Mouse (Mus musculus) ES-Bruce4 (cell line): ENCODE data around the gene Defb22. TPM values are rescaled to one million over a fixed set of nuclear protein-coding genes. Genes with fewer than 3 reads are reported as not detected.

Experiments used
- H3K27ac ChIP-seq: 2 replicates; pipeline ENCODE4 v1.5.1; 2012; ENCODE audit warnings: low read length, inconsistent platforms; ENCODE audit not compliant: insufficient read depth
- H3K27me3 ChIP-seq: 2 replicates; pipeline ENCODE4 v1.6.1; 2012; ENCODE audit warnings: mild to moderate bottlenecking, low read length, inconsistent platforms; ENCODE audit not compliant: control insufficient read depth, poor library complexity, insufficient read depth, severe bottlenecking
- H3K36me3 ChIP-seq: 2 replicates; pipeline ENCODE4 v1.6.1; 2012; ENCODE audit warnings: inconsistent platforms, mild to moderate bottlenecking, low read length, moderate library complexity; ENCODE audit not compliant: control insufficient read depth, poor library complexity, insufficient read depth, severe bottlenecking
- H3K4me1 ChIP-seq: one replicate; pipeline ENCODE4 v1.8.1; 2011; ENCODE audit warnings: low read length; ENCODE audit not compliant: control insufficient read depth, insufficient read depth
- H3K4me3 ChIP-seq: 2 replicates; pipeline ENCODE4 v1.5.1; 2011; ENCODE audit warnings: low read depth, mild to moderate bottlenecking, low read length
- H3K9ac ChIP-seq: 2 replicates; pipeline ENCODE4 v1.6.1; 2012; ENCODE audit warnings: low read depth, mild to moderate bottlenecking, inconsistent platforms; ENCODE audit not compliant: poor library complexity, severe bottlenecking
- H3K9me3 ChIP-seq: replicated peaks from 2 replicates; pipeline ENCODE4 v1.6.1; 2012; ENCODE audit warnings: mild to moderate bottlenecking, low read length, inconsistent platforms; ENCODE audit not compliant: control insufficient read depth, poor library complexity, insufficient read depth, severe bottlenecking
- CTCF ChIP-seq: IDR thresholded peaks from one replicate; pipeline ENCODE4 v1.8.1; 2011; ENCODE audit warnings: low read depth, low read length
- EP300 ChIP-seq: IDR thresholded peaks from 2 replicates; pipeline ENCODE4 v1.6.1; 2011; ENCODE audit warnings: low read depth, low read length; ENCODE audit not compliant: insufficient read depth
- POLR2A ChIP-seq: IDR thresholded peaks from one replicate; pipeline ENCODE4 v1.8.1; 2011; ENCODE audit warnings: low read length; ENCODE audit not compliant: insufficient read depth
- polyA plus RNA-seq: library from polyadenylated mRNA; stranded (reverse); fragments of >200 nt; gene quantifications from 2 replicates; pipeline ENCODE4 v1.2.4, GENCODE M21; 2011; ENCODE audit warnings: low read depth; ENCODE audit not compliant: missing spikeins, insufficient read depth, insufficient read length

Defb22 gene
- polyA plus RNA-seq, 1 experiment, result not detected

- peak; percentile 88 for TF ChIP-seq CTCF
- TF ChIP-seq EP300, result no peak
- Histone ChIP-seq H3K9me3 (no peaks in the 10 kb centered on the region), H3K4me3 (peak overlapping the region; percentile 58), H3K27me3 (no peaks in the 10 kb centered on the region), H3K9ac (no peak overlapping the region), H3K27ac (no peak overlapping the region), H3K36me3 (no peaks in the 10 kb centered on the region), H3K4me1 (no peaks in the 10 kb centered on the region)
Observed at GRCm38 (mm10) chr2:152436983-152437860, 52.7 kb downstream of the Defb22 start.

DNA sequence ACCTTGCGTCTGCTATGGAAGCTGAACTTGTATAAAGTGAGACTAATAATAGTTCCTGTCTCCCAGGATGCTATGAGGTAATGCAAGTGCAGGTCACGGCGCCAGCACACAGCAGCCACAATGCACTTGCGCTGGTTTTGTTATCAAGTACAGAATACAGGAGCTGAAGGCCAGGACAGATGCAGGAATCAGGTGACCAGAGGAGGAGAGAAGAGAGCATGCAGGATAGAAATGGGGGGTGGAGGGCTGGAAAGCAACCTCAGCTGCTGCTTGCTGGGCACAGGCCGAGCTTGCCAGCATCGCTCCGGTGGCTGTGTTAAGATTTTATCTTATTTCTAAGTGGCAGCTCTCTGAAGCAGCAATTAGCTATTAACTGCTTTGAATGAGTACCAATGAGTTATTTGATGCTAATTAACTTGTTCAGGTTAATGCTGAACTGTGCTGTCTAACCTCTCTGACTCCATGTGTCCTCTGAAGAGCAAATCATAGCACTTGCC, 53.5 kb downstream of the Defb22 start:
- Histone ChIP-seq H3K4me1 (no peaks in the 10 kb centered on the region), H3K4me3 (no peak overlapping the region), H3K9ac (no peak overlapping the region), H3K36me3 (no peaks in the 10 kb centered on the region), H3K27ac (no peak overlapping the region), H3K27me3 (no peaks in the 10 kb centered on the region), H3K9me3 (no peaks in the 10 kb centered on the region)
- TF ChIP-seq POLR2A (no peak), CTCF (no peak), EP300 (no peak)

Other genes starting within 250 kb of the Defb22 start
- gene Tbc1d20, start 196.3 kb downstream of the Defb22 start, polyA plus RNA-seq, result 27.7 and 32.3 TPM in 2 replicates
- 86.7 and 89.1 TPM in 2 replicates for gene Rbck1, start 157.5 kb downstream of the Defb22 start, polyA plus RNA-seq
- 11.4 and 12.3 TPM in 2 replicates for gene Trib3, start 146.1 kb downstream of the Defb22 start, polyA plus RNA-seq
- 1.1 TPM in 1 of 2 replicates, not detected in the other for gene Nrsn2, start 113.5 kb downstream of the Defb22 start, polyA plus RNA-seq
- gene Sox12, start 92.1 kb downstream of the Defb22 start, polyA plus RNA-seq, result 27.5 and 31.3 TPM in 2 replicates
- 26.7 and 30.6 TPM in 2 replicates for gene Zcchc3, start 75.1 kb downstream of the Defb22 start, polyA plus RNA-seq
- not detected in 2 replicates for gene 6820408C15Rik, start 74.6 kb downstream of the Defb22 start, polyA plus RNA-seq
- gene Defb23, start 25.5 kb downstream of the Defb22 start, polyA plus RNA-seq, result not detected in 2 replicates
- gene Defb20, start 13.1 kb downstream of the Defb22 start, polyA plus RNA-seq, result not detected in 2 replicates
- not detected in 2 replicates for gene Defb26, start 21.6 kb upstream of the Defb22 start, polyA plus RNA-seq
- not detected in 2 replicates for gene Defb28, start 28.1 kb upstream of the Defb22 start, polyA plus RNA-seq
- gene Defb29, start 50.0 kb upstream of the Defb22 start, polyA plus RNA-seq, result not detected in 2 replicates
- gene Gm17416, start 79.2 kb upstream of the Defb22 start, polyA plus RNA-seq, result not detected in 2 replicates
- not detected in 2 replicates for gene Defb21, start 82.6 kb upstream of the Defb22 start, polyA plus RNA-seq
- gene Defb19, start 90.2 kb upstream of the Defb22 start, polyA plus RNA-seq, result not detected in 2 replicates
- gene Defb45, start 109.3 kb upstream of the Defb22 start, polyA plus RNA-seq, result not detected in 2 replicates
- not detected in 2 replicates for gene Defb36, start 114.2 kb upstream of the Defb22 start, polyA plus RNA-seq
- not detected in 2 replicates for gene Defb25, start 132.9 kb upstream of the Defb22 start, polyA plus RNA-seq
- 1.2 and 1.3 TPM in 2 replicates for gene Rem1, start 136.8 kb upstream of the Defb22 start, polyA plus RNA-seq
- gene H13, start 179.3 kb upstream of the Defb22 start, polyA plus RNA-seq, result 48.1 and 52.4 TPM in 2 replicates
- 31.2 and 31.5 TPM in 2 replicates for gene Mcts2, start 196.9 kb upstream of the Defb22 start, polyA plus RNA-seq
- gene Id1, start 246.1 kb upstream of the Defb22 start, polyA plus RNA-seq, result 19.0 and 20.5 TPM in 2 replicates